Mouse (Mus musculus) midbrain, postnatal 0 days (tissue): ENCODE results near the gene Poldip2. TPM values are rescaled to one million over a fixed set of nuclear protein-coding genes. Genes with fewer than 3 reads are reported as not detected.

Experiments
- ATAC-seq: fragments of 200-750 bp; cut with Nextera tagmentation; 2 replicates; pipeline ENCODE4 v1.8.0; 2017; ENCODE audit warnings: moderate number of reproducible peaks, mild to moderate bottlenecking, moderate TSS enrichment, moderate library complexity; ENCODE audit not compliant: low FRiP score
- DNase-seq: peaks from one replicate; pipeline ENCODE4 v3.0.0-alpha.2; 2015; ENCODE audit warnings: low spot score
- H3K27ac ChIP-seq: fragments of 300-500 bp; sonication (generic); 2 replicates; pipeline ENCODE4 v1.5.1; 2014; ENCODE audit warnings: low read depth, mild to moderate bottlenecking, low read length, mixed read lengths
- H3K27me3 ChIP-seq: fragments of 300-500 bp; sonication (generic); 2 replicates; pipeline ENCODE4 v1.6.1; 2014; ENCODE audit warnings: low read length, control low read depth, mixed read lengths; ENCODE audit not compliant: insufficient read depth
- H3K36me3 ChIP-seq: fragments of 300-500 bp; sonication (generic); 2 replicates; pipeline ENCODE4 v1.6.1; 2014; ENCODE audit warnings: low read length, control low read depth, mixed read lengths; ENCODE audit not compliant: insufficient read depth
- H3K4me1 ChIP-seq: fragments of 300-500 bp; sonication (generic); 2 replicates; pipeline ENCODE4 v1.6.1; 2014; ENCODE audit warnings: mild to moderate bottlenecking, control low read depth, antibody characterized with exemption, low read length, mixed read lengths; ENCODE audit not compliant: insufficient read depth
- H3K4me2 ChIP-seq: fragments of 300-500 bp; sonication (generic); 2 replicates; pipeline ENCODE4 v1.6.1; 2014; ENCODE audit warnings: low read depth, mild to moderate bottlenecking, low read length, mixed read lengths; ENCODE audit not compliant: poor library complexity, severe bottlenecking
- H3K4me3 ChIP-seq: fragments of 300-500 bp; sonication (generic); 2 replicates; pipeline ENCODE4 v1.5.1; 2014; ENCODE audit warnings: low read depth, mild to moderate bottlenecking, low read length, moderate library complexity
- H3K9ac ChIP-seq: fragments of 300-500 bp; sonication (generic); replicated peaks from 2 replicates; pipeline ENCODE4 v1.6.1; 2014; ENCODE audit warnings: mild to moderate bottlenecking, low read length, moderate library complexity, mixed read lengths; ENCODE audit not compliant: poor library complexity, severe bottlenecking
- H3K9me3 ChIP-seq: fragments of 300-500 bp; sonication (generic); 2 replicates; pipeline ENCODE4 v1.6.1; 2016; ENCODE audit warnings: low read length, control low read depth
- CTCF ChIP-seq: IDR thresholded peaks from 2 replicates; pipeline ENCODE4 v1.5.1; 2016; ENCODE audit warnings: antibody characterized with exemption, mild to moderate bottlenecking
- WGBS: fragments of 180-500 bp; shearing (Covaris S2); extraction: QIAGEN DNeasy Blood & Tissue Kit; methylation state at CpG from one replicate; pipeline ENCODE4 v1.1.7; 2014; 5-methylcytosine and 5-hydroxymethylcytosine counted together
- polyA plus RNA-seq: library from polyadenylated mRNA; unstranded; fragments of >200 nt; fragmentation: Nextera tagmentation; extraction: Ambion mirVana; gene quantifications from 2 replicates; pipeline ENCODE4 v1.2.1, GENCODE M21; 2015
- total RNA-seq: library from RNA; depleted of rRNA; stranded (reverse); fragments of >200 nt; gene quantifications from 2 replicates; pipeline ENCODE4 v1.2.3, GENCODE M21; 2014

Gene Poldip2
- total and polyA plus RNA-seq, 2 experiments from 2014 or later: 149 to 159 TPM

- Histone ChIP-seq H3K4me3 (peak within 1 kb of the TSS; percentile 78), H3K36me3 (no peaks in the 10 kb centered on the region), H3K27ac (peak within 1 kb of the TSS; percentile 94), H3K4me2 (peak within 1 kb of the TSS; percentile 76), H3K9ac (peak within 1 kb of the TSS; percentile 83), H3K27me3 (no peaks in the 10 kb centered on the region), H3K4me1 (peaks cover 5% of the 10 kb centered on the region; the same call in 1 of the 2 replicates), H3K9me3 (no peaks in the 10 kb centered on the region)
- 43% methylated on average over 7 of the region's 7 CpGs for WGBS
- no peak for TF ChIP-seq CTCF
- DNase-seq: no peak
- no peak for ATAC-seq
These were observed 13.0 kb upstream of the Poldip2 start, which contains the start of gene Vtn for GRCm38 (mm10) chr11:78499004-78499403. Vtn (plus strand) TSS chr11:78499091.

GRCm38 (mm10) chr11:78499543-78499942 lies 12.4 kb upstream of the Poldip2 start:
- Histone ChIP-seq H3K27me3 (no peaks in the 10 kb centered on the region), H3K27ac (no peak overlapping the region), H3K9me3 (no peaks in the 10 kb centered on the region), H3K36me3 (no peaks in the 10 kb centered on the region), H3K9ac (no peak overlapping the region), H3K4me2 (no peak overlapping the region), H3K4me3 (0 out of 2 replicates have a peak overlapping the region, but pooled peaks have one; percentile 3), H3K4me1 (peaks cover 5% of the 10 kb centered on the region; the same call in 1 of the 2 replicates)
- no peak for TF ChIP-seq CTCF
- WGBS: 43% methylated on average over 16 of the region's 16 CpGs
- no peak for ATAC-seq
- DNase-seq: no peak

GRCm38 (mm10) chr11:78500623-78501202 lies 11.3 kb upstream of the Poldip2 start:
- Histone ChIP-seq H3K4me2 (peak overlapping the region; percentile 6; the same call in 1 of the 2 replicates), H3K4me1 (peaks cover 3% of the 10 kb centered on the region; the same call in 1 of the 2 replicates), H3K9me3 (no peaks in the 10 kb centered on the region), H3K27ac (no peak overlapping the region), H3K9ac (no peak overlapping the region), H3K4me3 (peak overlapping the region; percentile 2; the same call in 1 of the 2 replicates), H3K36me3 (peaks cover under 1% of the 10 kb centered on the region; the same call in 1 of the 2 replicates), H3K27me3 (no peaks in the 10 kb centered on the region)
- no peak for TF ChIP-seq CTCF
- ATAC-seq (no peak), DNase-seq (no peak)
- WGBS: 76% methylated on average over 9 of the region's 9 CpGs

DNA sequence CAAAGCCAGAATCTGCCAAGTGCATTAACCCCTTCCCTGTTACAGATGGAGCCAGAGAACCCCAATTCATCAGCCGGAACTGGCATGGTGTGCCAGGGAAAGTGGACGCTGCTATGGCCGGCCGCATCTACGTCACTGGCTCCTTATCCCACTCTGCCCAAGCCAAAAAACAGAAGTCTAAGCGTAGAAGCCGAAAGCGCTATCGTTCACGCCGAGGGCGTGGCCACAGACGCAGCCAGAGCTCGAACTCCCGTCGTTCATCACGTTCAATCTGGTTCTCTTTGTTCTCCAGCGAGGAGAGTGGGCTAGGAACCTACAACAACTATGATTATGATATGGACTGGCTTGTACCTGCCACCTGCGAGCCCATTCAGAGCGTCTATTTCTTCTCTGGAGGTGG lies 10.5 kb upstream of the Poldip2 start:
- Histone ChIP-seq H3K4me2 (no peak overlapping the region), H3K4me3 (no peak overlapping the region), H3K36me3 (peaks cover 9% of the 10 kb centered on the region; the same call in 1 of the 2 replicates), H3K4me1 (no peaks in the 10 kb centered on the region), H3K27me3 (no peaks in the 10 kb centered on the region), H3K9me3 (no peaks in the 10 kb centered on the region), H3K27ac (no peak overlapping the region), H3K9ac (no peak overlapping the region)
- TF ChIP-seq CTCF: no peak
- 86% methylated on average over 20 of the region's 20 CpGs for WGBS
- DNase-seq (no peak), ATAC-seq (no peak)

DNA sequence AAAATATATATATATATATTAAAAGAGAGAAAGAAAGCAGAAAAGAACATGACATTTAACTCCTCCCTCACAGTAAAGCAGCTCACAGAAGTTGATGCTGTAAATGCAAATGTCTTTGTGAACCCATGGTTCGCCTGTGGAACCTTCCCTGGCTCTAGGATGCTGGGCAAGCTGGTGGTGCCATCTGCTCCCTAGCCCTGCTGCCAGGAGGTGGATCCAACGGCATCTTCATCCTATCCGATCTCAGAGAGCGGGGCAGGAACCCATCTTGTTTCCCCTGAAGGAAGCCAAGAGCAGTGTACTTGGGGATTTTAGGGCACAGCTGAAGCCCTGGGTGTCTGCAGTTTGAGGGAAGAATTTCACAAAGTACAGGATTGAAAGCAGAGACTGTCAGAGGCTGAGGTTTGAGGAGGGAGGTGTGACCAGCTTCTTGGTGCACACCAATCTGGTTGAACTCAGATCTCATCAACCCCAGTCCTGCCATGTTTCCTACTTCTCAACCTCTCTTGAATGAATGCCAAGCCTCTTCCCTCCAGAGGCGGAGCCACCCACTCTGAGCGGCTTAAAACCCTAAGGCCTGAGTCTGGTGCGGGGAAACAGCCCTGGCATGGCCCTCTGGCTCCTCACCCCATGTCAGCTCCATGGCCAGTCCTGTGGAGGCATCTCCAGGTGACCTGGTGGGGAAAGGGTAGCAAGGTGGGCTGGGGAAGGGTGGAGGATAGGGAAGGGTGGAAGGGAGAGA lies 8.9 kb upstream of the Poldip2 start, which contains the start of gene Sebox:
Gene Sebox, plus strand, starts transcription at position 539 of the 742 bp plus-strand sequence.
- Histone ChIP-seq H3K4me1 (no peaks in the 10 kb centered on the region), H3K27ac (no peak within 1 kb of the TSS), H3K4me2 (no peak within 1 kb of the TSS), H3K27me3 (no peaks in the 10 kb centered on the region), H3K9ac (no peak within 1 kb of the TSS), H3K9me3 (no peaks in the 10 kb centered on the region), H3K36me3 (peaks cover 19% of the 10 kb centered on the region), H3K4me3 (no peak within 1 kb of the TSS)
- WGBS: 70% methylated on average over 7 of the region's 7 CpGs
- TF ChIP-seq CTCF: no peak
- ATAC-seq (no peak), DNase-seq (no peak)

- Histone ChIP-seq H3K27me3 (no peaks in the 10 kb centered on the region), H3K9me3 (no peaks in the 10 kb centered on the region), H3K36me3 (peaks cover 23% of the 10 kb centered on the region), H3K4me3 (no peak overlapping the region), H3K4me1 (no peaks in the 10 kb centered on the region), H3K9ac (no peak overlapping the region), H3K4me2 (no peak overlapping the region), H3K27ac (no peak overlapping the region)
- no peak for DNase-seq
- no peak for TF ChIP-seq CTCF
- ATAC-seq: no peak
- WGBS: 89% methylated on average over 3 of the region's 3 CpGs
These were observed 6.6 kb upstream of the Poldip2 start for GRCm38 (mm10) chr11:78505430-78505829.
